Mouse (Mus musculus): ENCODE results near the gene Col24a1.

The Col24a1 gene

DNA sequence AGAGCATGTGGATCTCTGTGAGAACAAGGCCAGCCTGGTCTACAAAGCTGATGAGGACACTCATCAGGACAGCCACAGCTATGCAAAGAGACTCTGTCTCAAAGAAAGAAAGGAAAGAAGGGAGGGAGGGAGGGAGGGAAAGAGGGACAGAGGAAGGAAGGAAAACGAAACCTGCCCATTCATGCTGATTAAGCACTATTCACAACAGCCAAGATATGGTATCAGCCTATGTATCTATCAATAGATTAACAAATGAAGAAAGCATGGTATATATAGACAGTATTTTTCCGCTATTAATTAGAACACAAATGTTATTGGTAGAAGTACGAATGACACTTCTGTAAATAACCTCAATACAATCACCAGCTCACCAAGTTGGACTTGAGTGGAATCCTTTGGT lies 282.2 kb downstream of the Col24a1 start:
- DNase-seq (ENCODE audit: low read depth), result no peak

GRCm38 (mm10) chr3:145575340-145575739 lies 283.1 kb downstream of the Col24a1 start:
- DNase-seq (ENCODE audit: low read depth), result no peak

- peak; percentile 94 for DNase-seq (ENCODE audit: low read depth)
Measured at GRCm38 (mm10) chr3:145575743-145576481, 283.6 kb downstream of the Col24a1 start, which contains the start of gene Znhit6. TSS of gene Znhit6 (plus strand) at chr3:145576205.

DNA sequence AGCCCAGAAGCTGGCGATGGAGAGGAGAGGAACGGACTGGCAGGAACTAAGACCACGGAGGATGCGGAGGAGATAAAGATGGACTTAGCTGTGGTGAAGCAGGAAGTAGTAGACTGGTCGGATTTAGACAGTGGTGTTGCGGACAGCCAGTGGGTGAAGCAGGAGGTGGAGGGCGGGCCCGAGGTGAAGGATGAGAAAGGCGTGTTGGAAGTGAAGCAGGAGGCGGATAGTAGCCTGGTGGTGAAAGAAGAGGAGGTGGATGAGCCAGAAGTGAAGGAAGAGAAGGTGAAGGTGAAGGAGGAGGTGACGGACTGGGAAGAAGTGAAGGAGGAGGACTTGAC lies 284.2 kb downstream of the Col24a1 start:
- no peak for DNase-seq (ENCODE audit: low read depth)

- peak; percentile 5 for DNase-seq (ENCODE audit: low read depth)
Measured at GRCm38 (mm10) chr3:145576876-145577275, 284.6 kb downstream of the Col24a1 start.

DNA sequence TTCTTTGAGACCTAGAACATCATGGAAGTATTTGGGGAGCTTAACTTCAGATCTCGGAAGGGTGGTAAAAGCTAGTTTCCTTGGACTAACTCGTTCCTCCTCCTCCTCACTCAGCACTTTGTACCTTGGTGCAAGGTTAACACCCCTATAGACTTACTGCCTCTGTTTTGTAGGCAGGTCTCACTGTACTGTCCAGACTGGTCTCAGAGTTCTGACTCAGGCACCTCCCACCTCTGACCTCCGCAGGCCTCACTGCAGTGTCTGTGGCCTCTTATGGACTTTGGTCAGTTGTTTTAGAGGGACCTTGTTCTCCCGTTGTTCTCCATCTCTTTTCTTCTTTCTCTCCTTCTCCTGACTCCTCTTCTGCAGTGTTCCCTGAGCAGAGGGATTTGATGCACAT lies 290.8 kb downstream of the Col24a1 start:
- DNase-seq (ENCODE audit: low read depth), result no peak

DNA sequence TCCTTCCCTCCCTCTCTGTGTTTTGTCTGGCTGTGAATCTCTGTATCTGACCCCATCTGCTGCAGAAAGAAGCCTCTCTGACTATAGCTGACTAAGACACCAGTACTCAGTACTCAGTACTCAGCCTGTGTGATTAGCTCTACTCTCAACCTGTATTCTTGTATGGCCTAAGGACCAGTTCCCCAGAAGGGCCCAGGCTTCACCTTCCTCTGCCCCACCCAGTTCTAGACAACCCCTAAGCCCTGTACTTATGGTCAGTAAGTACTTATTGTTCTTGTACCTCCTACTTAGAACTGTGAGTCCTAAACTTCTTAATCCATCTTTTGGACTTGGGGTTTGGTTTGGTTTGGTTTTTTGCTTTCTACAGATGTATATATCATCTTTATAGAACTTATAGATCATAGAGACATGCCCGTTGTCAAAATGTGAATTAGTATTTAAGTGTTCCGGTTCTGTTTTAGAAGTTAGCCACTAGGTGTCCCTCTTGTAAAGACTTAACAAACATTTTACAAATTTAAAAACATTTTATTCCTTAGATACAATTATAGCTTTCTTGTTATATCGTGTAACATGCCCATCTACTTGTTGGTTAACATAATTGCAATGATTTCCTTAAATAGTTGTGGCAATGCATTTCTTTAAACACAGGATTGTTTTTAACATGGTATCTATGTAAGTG lies 291.4 kb downstream of the Col24a1 start:
- DNase-seq (ENCODE audit: low read depth), result peak; percentile 35

DNA sequence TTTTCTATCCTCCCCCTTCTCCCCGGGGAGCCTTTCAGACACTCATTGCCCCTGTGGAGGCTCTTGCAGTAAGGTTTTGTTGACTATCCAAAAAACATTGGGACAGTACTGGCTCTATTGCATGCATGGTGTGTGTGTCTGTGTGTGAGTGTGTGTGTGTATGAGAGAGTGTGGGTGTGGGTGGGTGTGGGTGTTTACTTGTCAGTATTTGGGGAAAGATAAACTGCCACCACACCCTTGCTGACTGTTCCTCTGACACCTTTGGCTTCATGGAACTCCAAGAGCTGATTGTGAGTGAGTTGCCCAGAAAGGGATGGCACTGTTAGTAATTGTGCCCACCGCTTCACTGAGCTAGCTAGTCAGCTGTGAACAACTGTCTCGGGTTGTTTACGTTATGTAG lies 298.3 kb downstream of the Col24a1 start:
- no peak for DNase-seq (ENCODE audit: low read depth)

DNA sequence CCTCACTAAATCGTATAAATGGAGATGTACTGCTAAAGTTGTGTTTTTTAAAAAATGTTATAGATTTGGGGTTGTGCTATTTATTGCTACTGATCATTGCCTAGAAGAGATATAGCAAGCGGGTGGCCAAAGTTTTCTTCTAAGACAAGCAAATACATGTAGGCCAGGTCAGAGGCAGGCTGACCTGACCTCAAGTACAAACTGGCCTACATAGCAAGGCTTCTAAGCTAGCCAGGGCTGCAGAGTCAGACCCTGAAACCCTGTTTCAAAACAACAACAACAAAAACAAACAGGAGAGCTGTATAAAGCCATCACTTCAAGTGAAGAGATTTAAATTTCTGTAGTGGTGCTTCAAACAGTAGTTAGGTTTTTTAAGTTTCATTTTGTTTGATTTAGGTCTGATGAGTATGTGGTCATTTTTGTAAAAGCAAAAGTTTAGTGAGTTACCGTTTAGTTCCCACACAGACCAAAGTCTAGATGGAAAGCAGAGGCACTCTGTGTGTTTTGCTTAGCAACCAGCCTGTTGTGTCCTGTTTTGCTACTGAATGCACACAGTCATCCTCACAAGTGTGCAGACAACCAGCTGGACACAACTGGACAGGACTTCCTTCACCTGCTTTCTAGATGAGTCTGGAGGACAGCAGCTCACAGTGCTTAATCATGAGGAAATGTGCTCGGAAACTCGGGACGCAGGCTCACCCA lies 299.7 kb downstream of the Col24a1 start:
- no peak for DNase-seq (ENCODE audit: low read depth)

DNA sequence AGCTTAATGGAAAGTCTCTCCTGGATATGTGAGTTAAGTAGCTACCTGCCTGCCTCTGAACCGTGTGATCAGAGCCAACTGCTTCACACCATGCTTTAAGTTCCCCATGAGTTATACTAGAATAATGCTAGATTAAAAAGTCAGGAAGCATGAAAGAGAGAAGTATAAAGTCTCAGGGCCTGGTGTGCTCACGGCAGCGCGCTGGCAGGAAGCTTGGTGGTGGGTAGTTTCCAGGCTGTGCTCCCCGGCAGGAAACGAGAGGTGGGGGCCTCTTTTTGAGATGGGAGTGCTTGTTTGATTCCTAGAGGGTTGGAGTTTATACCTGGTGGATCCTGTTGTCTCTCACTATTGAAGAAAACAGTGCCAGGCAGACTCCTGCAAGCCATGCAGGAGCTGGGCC lies 303.1 kb downstream of the Col24a1 start:
- no peak for DNase-seq (ENCODE audit: low read depth)

DNA sequence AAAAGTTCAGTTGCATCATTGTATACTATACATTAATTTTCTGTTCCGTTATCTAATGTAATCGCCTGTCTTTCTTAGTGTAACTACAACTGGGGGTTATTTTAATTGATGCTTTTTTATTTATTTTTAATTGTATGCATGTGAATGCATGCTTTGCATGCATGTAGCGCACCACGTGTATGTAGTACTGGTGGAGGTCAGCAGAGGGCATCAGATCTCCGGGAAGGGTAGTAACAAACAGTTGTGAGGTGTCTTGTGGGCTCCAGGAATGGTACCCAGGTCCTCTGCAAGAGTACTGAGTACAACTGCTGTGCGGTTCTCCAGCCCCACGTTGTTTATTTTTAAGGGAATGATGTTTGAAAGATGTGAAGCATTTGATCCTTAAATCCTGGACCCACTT lies 306.8 kb downstream of the Col24a1 start:
- no peak for DNase-seq (ENCODE audit: low read depth)

GRCm38 (mm10) chr3:145600801-145601200 lies 308.5 kb downstream of the Col24a1 start:
- no peak for DNase-seq (ENCODE audit: low read depth)

- no peak for DNase-seq (ENCODE audit: low read depth)
Measured at GRCm38 (mm10) chr3:145601345-145601744, 309.1 kb downstream of the Col24a1 start.
